Mouse (Mus musculus): ENCODE results near the gene Plk5. TPM values are rescaled to one million over a fixed set of nuclear protein-coding genes. Genes with fewer than 3 reads are reported as not detected.

Gene Plk5
- 9.6 and 11.0 TPM in 2 replicates for polyA plus RNA-seq (2015; fragmentation: Nextera tagmentation; extraction: Ambion mirVana)

DNA sequence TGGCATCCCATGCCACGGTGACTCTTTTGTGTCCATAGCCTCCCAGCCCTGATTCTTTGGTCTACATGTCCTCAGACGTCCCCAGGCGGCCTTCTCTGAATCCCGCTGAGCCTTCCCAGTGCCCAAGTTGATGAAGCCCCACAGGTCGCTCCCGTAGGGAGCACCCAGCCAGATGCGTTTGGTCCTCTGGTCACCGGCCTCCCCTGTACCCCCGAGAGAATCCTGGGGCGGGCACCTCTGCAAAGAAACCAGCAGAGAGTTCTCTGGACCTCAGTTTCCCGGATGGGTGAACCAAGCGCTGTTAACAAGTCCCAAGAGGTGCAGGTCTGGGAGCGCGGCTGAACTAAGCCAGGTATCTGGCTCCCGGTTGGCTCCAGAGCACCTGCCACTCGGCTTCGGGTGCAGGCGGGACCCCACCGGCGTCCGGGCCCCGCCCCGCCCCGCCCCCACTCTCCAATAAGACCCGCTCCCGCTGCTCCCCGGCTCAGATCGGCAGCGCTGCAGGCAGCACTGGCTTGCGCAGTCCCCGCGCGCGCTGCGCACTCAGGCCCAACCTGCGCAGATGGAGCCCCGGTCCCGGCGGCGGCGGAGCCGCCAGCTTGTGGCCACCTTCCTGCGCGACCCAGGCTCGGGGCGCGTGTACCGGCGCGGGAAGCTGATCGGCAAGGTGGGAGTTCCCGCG lies at the start of gene Plk5:
Gene Plk5 (plus strand): TSS at position 459 of the 682 bp plus-strand sequence.
- Histone ChIP-seq H3K27ac (ENCODE audit: low read length) (no peak within 1 kb of the TSS), H3K4me1 (ENCODE audit: control insufficient read depth, insufficient read depth, low read length) (peaks cover 12% of the 10 kb centered on the region), H3K36me3 (ENCODE audit: control insufficient read depth, insufficient read depth, low read length) (no peaks in the 10 kb centered on the region), H3K9ac (ENCODE audit: low read depth, low read length) (peak within 1 kb of the TSS; percentile 56), H3K9me3 (replicated peaks; ENCODE audit: control insufficient read depth, low read length, poor library complexity, severe bottlenecking) (no peaks in the 10 kb centered on the region), H3K4me3 (ENCODE audit: low read depth, low read length) (peak within 1 kb of the TSS; percentile 44), H3K27me3 (ENCODE audit: control insufficient read depth, insufficient read depth, low read depth, low read length) (peaks cover 62% of the 10 kb centered on the region), H3K4me2 (ENCODE audit: low read length) (peak within 1 kb of the TSS; percentile 71)
- no peak for ATAC-seq
- under 1% methylated on average over 51 of the region's 53 CpGs for WGBS

DNA sequence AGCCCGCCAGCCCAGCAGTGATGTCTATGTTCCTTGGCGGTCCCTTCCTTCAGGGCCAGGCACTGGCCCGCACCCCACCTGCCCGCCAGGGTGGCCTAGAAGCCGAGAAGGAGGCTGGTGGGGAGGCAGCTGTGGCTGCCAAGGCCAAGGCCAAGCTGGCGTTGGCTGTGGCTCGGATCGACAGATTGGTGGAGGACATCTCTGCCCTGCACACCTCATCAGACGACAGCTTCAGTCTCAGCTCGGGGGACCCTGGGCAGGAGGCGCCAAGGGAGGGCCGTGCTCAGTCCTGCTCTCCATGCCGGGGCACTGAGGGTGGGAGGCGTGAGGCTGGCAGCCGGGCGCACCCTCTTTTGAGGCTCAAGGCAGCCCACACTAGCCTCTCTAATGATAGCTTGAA lies 44.7 kb upstream of the Plk5 start:
- peaks cover 82% of the 10 kb centered on the region for H3K36me3 ChIP-seq (ENCODE audit: control insufficient read depth, insufficient read depth, low read length)
- no peak overlapping the region for H3K4me3 ChIP-seq (ENCODE audit: low read depth, low read length)
- no peaks in the 10 kb centered on the region for H3K9me3 ChIP-seq (replicated peaks; ENCODE audit: control insufficient read depth, low read length, poor library complexity, severe bottlenecking)
- no peak overlapping the region for H3K9ac ChIP-seq (ENCODE audit: low read depth, low read length)
- H3K4me2 ChIP-seq (ENCODE audit: low read length) = no peak overlapping the region
- ATAC-seq = no peak
- no peak overlapping the region for H3K27ac ChIP-seq (ENCODE audit: low read length)
- H3K27me3 ChIP-seq (ENCODE audit: control insufficient read depth, insufficient read depth, low read depth, low read length) = no peaks in the 10 kb centered on the region
- 90% methylated on average over 16 of the region's 16 CpGs for WGBS
- H3K4me1 ChIP-seq (ENCODE audit: control insufficient read depth, insufficient read depth, low read length) = no peaks in the 10 kb centered on the region

DNA sequence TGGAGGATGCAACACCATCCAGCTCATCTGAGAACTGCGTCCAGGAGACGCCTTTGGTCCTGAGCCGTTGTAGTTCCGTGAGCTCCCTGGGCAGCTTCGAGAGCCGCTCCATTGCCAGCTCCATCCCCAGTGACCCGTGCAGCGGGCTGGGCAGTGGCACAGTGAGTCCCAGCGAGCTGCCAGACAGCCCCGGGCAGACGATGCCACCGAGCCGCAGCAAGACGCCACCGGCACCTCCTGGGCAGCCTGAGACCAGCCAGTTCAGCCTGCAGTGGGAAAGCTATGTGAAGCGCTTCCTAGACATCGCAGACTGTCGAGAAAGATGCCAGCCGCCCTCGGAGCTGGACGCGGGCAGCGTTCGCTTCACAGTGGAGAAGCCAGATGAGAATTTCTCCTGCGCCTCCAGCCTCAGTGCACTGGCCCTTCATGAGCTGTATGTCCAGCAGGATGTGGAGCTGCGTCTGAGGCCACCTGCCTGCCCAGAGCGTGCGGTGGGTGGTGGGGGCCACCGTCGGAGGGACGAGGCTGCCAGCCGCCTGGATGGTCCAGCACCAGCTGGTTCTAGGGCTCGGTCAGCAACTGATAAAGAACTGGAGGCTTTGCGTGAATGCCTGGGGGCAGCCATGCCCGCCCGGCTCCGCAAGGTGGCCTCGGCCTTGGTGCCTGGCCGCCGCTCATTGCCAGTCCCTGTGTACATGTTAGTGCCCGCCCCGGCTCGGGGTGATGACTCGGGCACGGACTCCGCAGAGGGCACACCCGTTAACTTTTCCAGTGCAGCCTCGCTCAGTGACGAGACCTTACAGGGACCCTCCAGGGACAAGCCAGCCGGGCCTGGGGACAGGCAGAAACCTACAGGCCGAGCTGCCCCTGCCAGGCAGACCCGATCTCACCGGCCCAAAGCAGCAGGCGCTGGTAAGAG lies 43.4 kb upstream of the Plk5 start:
- H3K36me3 ChIP-seq (ENCODE audit: control insufficient read depth, insufficient read depth, low read length) = peaks cover 79% of the 10 kb centered on the region
- H3K4me1 ChIP-seq (ENCODE audit: control insufficient read depth, insufficient read depth, low read length) = no peaks in the 10 kb centered on the region
- H3K9me3 ChIP-seq (replicated peaks; ENCODE audit: control insufficient read depth, low read length, poor library complexity, severe bottlenecking) = no peaks in the 10 kb centered on the region
- 79% methylated on average over 54 of the region's 54 CpGs for WGBS
- no peaks in the 10 kb centered on the region for H3K27me3 ChIP-seq (ENCODE audit: control insufficient read depth, insufficient read depth, low read depth, low read length)
- H3K4me3 ChIP-seq (ENCODE audit: low read depth, low read length) = no peak overlapping the region
- H3K27ac ChIP-seq (ENCODE audit: low read length) = no peak overlapping the region
- no peak overlapping the region for H3K9ac ChIP-seq (ENCODE audit: low read depth, low read length)
- no peak overlapping the region for H3K4me2 ChIP-seq (ENCODE audit: low read length)
- ATAC-seq = no peak

DNA sequence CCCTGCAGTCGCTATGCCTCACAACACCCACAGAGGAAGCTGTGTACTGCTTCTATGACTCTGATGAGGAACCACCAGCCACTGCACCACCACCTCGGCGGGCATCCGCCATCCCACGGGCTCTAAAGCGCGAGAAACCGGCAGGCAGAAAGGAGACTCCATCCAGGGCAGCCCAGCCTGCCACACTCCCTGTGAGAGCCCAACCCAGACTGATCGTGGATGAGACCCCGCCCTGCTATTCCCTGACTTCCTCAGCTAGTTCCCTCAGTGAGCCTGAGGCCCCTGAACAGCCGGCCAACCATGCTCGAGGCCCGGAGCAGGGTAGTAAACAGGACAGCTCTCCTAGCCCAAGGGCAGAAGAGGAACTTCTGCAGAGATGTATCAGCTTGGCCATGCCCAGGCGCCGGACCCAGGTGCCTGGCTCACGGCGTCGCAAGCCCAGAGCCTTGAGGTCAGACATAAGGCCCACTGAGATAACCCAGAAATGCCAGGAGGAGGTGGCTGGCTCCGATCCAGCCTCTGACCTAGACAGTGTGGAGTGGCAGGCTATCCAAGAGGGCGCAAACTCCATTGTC lies 42.5 kb upstream of the Plk5 start:
- H3K27me3 ChIP-seq (ENCODE audit: control insufficient read depth, insufficient read depth, low read depth, low read length) = no peaks in the 10 kb centered on the region
- no peak overlapping the region for H3K9ac ChIP-seq (ENCODE audit: low read depth, low read length)
- no peaks in the 10 kb centered on the region for H3K9me3 ChIP-seq (replicated peaks; ENCODE audit: control insufficient read depth, low read length, poor library complexity, severe bottlenecking)
- 67% methylated on average over 20 of the region's 20 CpGs for WGBS
- ATAC-seq = no peak
- H3K4me3 ChIP-seq (ENCODE audit: low read depth, low read length) = no peak overlapping the region
- peaks cover 75% of the 10 kb centered on the region for H3K36me3 ChIP-seq (ENCODE audit: control insufficient read depth, insufficient read depth, low read length)
- no peak overlapping the region for H3K27ac ChIP-seq (ENCODE audit: low read length)
- H3K4me2 ChIP-seq (ENCODE audit: low read length) = no peak overlapping the region
- H3K4me1 ChIP-seq (ENCODE audit: control insufficient read depth, insufficient read depth, low read length) = no peaks in the 10 kb centered on the region; the same call in 1 of the 2 replicates

DNA sequence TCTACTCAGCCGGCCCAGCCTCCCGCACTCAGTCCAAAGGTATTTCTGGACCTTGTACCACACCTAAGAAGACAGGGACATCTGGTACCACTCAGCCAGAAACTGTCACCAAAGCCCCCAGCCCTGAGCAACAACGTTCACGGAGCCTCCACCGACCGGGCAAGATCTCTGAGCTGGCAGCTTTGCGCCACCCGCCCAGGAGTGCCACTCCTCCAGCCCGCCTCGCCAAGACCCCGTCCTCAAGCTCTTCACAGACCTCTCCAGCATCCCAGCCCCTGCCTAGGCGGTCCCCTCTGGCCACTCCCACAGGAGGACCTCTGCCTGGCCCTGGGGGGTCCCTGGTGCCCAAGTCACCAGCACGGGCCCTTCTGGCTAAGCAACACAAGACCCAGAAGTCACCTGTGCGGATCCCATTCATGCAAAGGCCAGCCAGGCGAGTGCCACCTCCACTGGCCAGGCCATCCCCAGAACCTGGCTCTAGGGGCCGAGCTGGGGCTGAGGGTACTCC lies 41.7 kb upstream of the Plk5 start:
- ATAC-seq = no peak
- 62% methylated on average over 16 of the region's 16 CpGs for WGBS

DNA sequence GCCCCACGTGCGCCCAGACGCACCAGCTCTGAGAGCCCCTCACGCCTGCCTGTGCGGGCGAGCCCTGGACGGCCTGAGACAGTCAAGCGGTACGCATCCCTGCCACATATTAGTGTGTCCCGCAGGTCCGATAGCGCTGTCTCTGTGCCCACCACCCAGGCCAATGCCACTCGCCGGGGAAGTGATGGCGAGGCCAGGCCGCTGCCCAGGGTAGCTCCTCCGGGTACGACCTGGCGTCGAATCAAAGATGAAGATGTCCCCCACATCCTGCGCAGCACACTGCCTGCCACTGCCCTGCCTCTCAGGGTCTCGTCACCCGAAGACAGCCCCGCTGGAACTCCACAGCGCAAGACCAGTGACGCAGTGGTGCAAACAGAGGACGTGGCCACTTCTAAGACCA lies 40.9 kb upstream of the Plk5 start:
- Histone ChIP-seq H3K4me3 (ENCODE audit: low read depth, low read length) (no peak overlapping the region), H3K4me2 (ENCODE audit: low read length) (no peak overlapping the region), H3K9ac (ENCODE audit: low read depth, low read length) (no peak overlapping the region), H3K27ac (ENCODE audit: low read length) (no peak overlapping the region), H3K36me3 (ENCODE audit: control insufficient read depth, insufficient read depth, low read length) (peaks cover 65% of the 10 kb centered on the region), H3K27me3 (ENCODE audit: control insufficient read depth, insufficient read depth, low read depth, low read length) (no peaks in the 10 kb centered on the region), H3K4me1 (ENCODE audit: control insufficient read depth, insufficient read depth, low read length) (peaks cover 6% of the 10 kb centered on the region), H3K9me3 (replicated peaks; ENCODE audit: control insufficient read depth, low read length, poor library complexity, severe bottlenecking) (no peaks in the 10 kb centered on the region)
- WGBS = 53% methylated on average over 27 of the region's 27 CpGs
- ATAC-seq = no peak

More for the DNA sequence above, 41.7 kb upstream of the Plk5 start:
- no peaks in the 10 kb centered on the region for H3K27me3 ChIP-seq (ENCODE audit: control insufficient read depth, insufficient read depth, low read depth, low read length)
- no peak overlapping the region for H3K27ac ChIP-seq (ENCODE audit: low read length)
- peaks cover 68% of the 10 kb centered on the region for H3K36me3 ChIP-seq (ENCODE audit: control insufficient read depth, insufficient read depth, low read length)
- peaks cover 3% of the 10 kb centered on the region for H3K4me1 ChIP-seq (ENCODE audit: control insufficient read depth, insufficient read depth, low read length)
- H3K9me3 ChIP-seq (replicated peaks; ENCODE audit: control insufficient read depth, low read length, poor library complexity, severe bottlenecking) = no peaks in the 10 kb centered on the region
- H3K9ac ChIP-seq (ENCODE audit: low read depth, low read length) = peak overlapping the region; percentile 11; the same call in 1 of the 2 replicates
- H3K4me3 ChIP-seq (ENCODE audit: low read depth, low read length) = no peak overlapping the region
- H3K4me2 ChIP-seq (ENCODE audit: low read length) = no peak overlapping the region

GRCm38 (mm10) chr10:80316359-80316781 lies 39.9 kb upstream of the Plk5 start:
- H3K4me2 ChIP-seq (ENCODE audit: low read length) = no peak overlapping the region
- H3K27ac ChIP-seq (ENCODE audit: low read length) = no peak overlapping the region
- H3K27me3 ChIP-seq (ENCODE audit: control insufficient read depth, insufficient read depth, low read depth, low read length) = no peaks in the 10 kb centered on the region
- no peak overlapping the region for H3K9ac ChIP-seq (ENCODE audit: low read depth, low read length)
- H3K9me3 ChIP-seq (replicated peaks; ENCODE audit: control insufficient read depth, low read length, poor library complexity, severe bottlenecking) = no peaks in the 10 kb centered on the region
- H3K4me1 ChIP-seq (ENCODE audit: control insufficient read depth, insufficient read depth, low read length) = peaks cover 6% of the 10 kb centered on the region
- no peak for ATAC-seq
- no peak overlapping the region for H3K4me3 ChIP-seq (ENCODE audit: low read depth, low read length)
- 35% methylated on average over 11 of the region's 11 CpGs for WGBS
- peaks cover 57% of the 10 kb centered on the region for H3K36me3 ChIP-seq (ENCODE audit: control insufficient read depth, insufficient read depth, low read length)

- H3K36me3 ChIP-seq (ENCODE audit: control insufficient read depth, insufficient read depth, low read length) = peaks cover 53% of the 10 kb centered on the region
- WGBS = 57% methylated on average over 10 of the region's 10 CpGs
- H3K4me3 ChIP-seq (ENCODE audit: low read depth, low read length) = no peak overlapping the region
- no peak overlapping the region for H3K27ac ChIP-seq (ENCODE audit: low read length)
- no peak overlapping the region for H3K4me2 ChIP-seq (ENCODE audit: low read length)
- H3K27me3 ChIP-seq (ENCODE audit: control insufficient read depth, insufficient read depth, low read depth, low read length) = no peaks in the 10 kb centered on the region
- H3K9ac ChIP-seq (ENCODE audit: low read depth, low read length) = no peak overlapping the region
- no peaks in the 10 kb centered on the region for H3K9me3 ChIP-seq (replicated peaks; ENCODE audit: control insufficient read depth, low read length, poor library complexity, severe bottlenecking)
- ATAC-seq = no peak
- H3K4me1 ChIP-seq (ENCODE audit: control insufficient read depth, insufficient read depth, low read length) = peaks cover 6% of the 10 kb centered on the region
These were observed 39.2 kb upstream of the Plk5 start for GRCm38 (mm10) chr10:80317011-80317410.
